Mouse (Mus musculus): ENCODE results near the gene Bcl2. TPM values are rescaled to one million over a fixed set of nuclear protein-coding genes. Genes with fewer than 3 reads are reported as not detected.

The Bcl2 gene
- total and polyA plus RNA-seq, 2 experiments from 2014 or later = 3.3 to 3.6 TPM

DNA sequence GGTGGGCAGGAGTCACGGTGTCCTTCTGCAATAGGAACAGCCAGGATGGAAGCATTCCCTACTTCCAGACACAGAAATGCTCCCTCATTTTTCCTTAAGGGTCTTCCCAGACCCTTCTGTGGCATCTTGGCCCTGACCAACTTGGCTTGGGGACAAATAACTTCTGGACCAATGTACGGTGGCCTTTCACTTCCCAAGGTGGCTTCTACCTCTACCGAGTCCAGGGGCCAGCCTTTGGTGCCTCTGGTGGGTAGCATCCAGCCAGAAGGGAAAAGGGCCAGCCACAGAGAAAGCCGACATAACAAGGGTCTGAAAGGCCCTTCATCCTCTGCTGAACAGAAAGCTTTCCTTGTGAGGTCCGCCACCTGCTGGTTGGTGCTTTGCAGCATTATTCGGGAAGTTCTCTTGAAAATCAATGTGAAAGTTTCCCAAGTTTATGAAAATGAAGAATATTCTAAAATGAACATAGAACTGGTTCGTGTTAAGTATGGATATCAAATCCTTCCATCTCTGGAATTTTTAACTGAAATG lies 3.1 kb upstream of the Bcl2 start:
- H3K4me2 ChIP-seq (ENCODE audit: low read depth, low read length) = no peak overlapping the region
- DNase-seq (ENCODE audit: low spot score) = peak; percentile 67
- TF ChIP-seq EP300 (IDR thresholded peaks at IDR 0.05; ENCODE audit: low read depth) = no peak
- peak; percentile 97 for TF ChIP-seq CTCF (IDR thresholded peaks at IDR 0.05; ENCODE audit: low read depth)
- H3K9me3 ChIP-seq (replicated peaks; ENCODE audit: control insufficient read depth, low read length) = no peaks in the 10 kb centered on the region
- WGBS = 25% methylated on average over 7 of the region's 7 CpGs
- H3K27ac ChIP-seq (ENCODE audit: low read depth) = no peak overlapping the region
- no peak overlapping the region for H3K9ac ChIP-seq (replicated peaks; ENCODE audit: low read depth, low read length)
- 0 out of 2 replicates have a peak, but pooled peaks cover 9% of the 10 kb centered on the region for H3K4me1 ChIP-seq (ENCODE audit: control insufficient read depth, insufficient read depth)
- no peak overlapping the region for H3K4me3 ChIP-seq (ENCODE audit: low read depth, low read length)
- no peaks in the 10 kb centered on the region for H3K36me3 ChIP-seq (replicated peaks; ENCODE audit: control insufficient read depth, insufficient read depth, low read length)
- H3K27me3 ChIP-seq (ENCODE audit: control insufficient read depth, insufficient read depth, low read length) = no peaks in the 10 kb centered on the region
- ATAC-seq (ENCODE audit: insufficient read depth, low read depth) = no peak

DNA sequence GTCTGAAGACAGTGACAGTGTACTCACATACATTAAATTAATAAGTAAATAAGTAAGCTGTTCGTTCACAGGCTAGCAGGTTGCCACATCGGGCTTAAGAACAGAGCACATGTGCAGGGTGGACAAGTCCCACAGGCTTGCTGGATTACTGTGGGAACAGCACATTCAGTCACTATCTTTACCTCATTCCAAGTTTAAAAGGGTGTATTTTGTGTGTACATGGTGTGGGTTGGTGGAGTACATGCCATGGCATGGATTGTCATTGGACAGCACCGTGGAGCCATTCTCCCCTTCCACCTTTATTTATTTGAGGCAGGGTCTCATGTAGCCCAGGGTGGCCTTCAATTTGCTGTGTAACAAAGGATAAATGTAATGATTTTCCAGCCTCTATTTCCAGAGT lies 2.1 kb upstream of the Bcl2 start:
- H3K4me2 ChIP-seq (ENCODE audit: low read depth, low read length) = no peak overlapping the region
- ATAC-seq (ENCODE audit: insufficient read depth, low read depth) = no peak
- no peak overlapping the region for H3K9ac ChIP-seq (replicated peaks; ENCODE audit: low read depth, low read length)
- no peak overlapping the region for H3K27ac ChIP-seq (ENCODE audit: low read depth)
- H3K9me3 ChIP-seq (replicated peaks; ENCODE audit: control insufficient read depth, low read length) = no peaks in the 10 kb centered on the region
- H3K4me1 ChIP-seq (ENCODE audit: control insufficient read depth, insufficient read depth) = peaks cover 9% of the 10 kb centered on the region; the same call in 1 of the 2 replicates
- H3K4me3 ChIP-seq (ENCODE audit: low read depth, low read length) = no peak overlapping the region
- no peaks in the 10 kb centered on the region for H3K36me3 ChIP-seq (replicated peaks; ENCODE audit: control insufficient read depth, insufficient read depth, low read length)
- DNase-seq (ENCODE audit: low spot score) = no peak
- no peak for TF ChIP-seq CTCF (IDR thresholded peaks at IDR 0.05; ENCODE audit: low read depth)
- TF ChIP-seq EP300 (IDR thresholded peaks at IDR 0.05; ENCODE audit: low read depth) = no peak
- no peaks in the 10 kb centered on the region for H3K27me3 ChIP-seq (ENCODE audit: control insufficient read depth, insufficient read depth, low read length)
- 87% methylated on average over 3 of the region's 3 CpGs for WGBS

DNA sequence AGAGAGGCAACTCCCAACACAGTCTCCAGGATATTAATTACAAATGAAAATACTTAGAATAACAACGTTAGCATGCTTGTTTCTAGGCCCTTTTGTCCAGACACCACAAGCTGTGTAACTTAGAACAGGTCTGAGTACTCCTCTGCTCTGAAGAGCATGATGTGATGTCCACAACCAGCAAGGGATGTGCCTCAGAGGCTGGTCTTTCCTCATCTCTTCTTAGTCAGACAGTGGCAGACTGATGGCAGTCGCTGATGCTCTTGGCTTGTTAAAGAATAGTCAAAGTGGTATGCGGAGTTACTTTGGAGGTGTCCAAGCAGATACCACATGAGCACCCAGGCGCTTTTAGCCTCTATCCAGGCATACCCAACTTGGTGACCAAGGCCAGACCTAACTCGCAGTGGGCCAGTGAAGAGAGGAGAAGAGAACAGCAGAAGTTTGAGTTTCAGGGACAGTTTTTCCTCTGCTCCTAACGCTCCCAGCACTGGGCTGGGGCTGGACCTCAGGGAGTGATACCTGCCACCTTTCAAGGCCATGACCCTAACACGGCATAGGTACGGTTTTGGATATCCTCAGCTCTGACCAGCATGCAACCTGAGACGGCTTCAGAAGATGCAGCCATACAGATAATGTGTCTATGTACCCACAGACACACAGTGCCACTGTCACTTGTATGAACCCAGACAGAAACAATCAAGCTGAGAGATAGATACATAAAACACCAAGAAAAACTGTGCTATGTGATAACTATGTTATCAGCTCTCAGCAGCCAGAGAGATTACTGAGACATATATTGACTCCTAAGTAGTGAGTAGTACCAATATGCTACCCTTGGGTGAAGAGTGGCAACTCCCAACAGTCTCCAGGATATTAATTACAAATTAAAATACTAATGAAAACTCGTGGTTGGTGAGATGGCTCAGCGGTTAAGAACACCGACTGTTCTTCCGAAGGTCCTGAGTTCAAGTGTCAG lies 1.3 kb upstream of the Bcl2 start:
- no peak overlapping the region for H3K9ac ChIP-seq (replicated peaks; ENCODE audit: low read depth, low read length)
- 85% methylated on average over 13 of the region's 13 CpGs for WGBS
- no peak for TF ChIP-seq EP300 (IDR thresholded peaks at IDR 0.05; ENCODE audit: low read depth)
- no peak for TF ChIP-seq CTCF (IDR thresholded peaks at IDR 0.05; ENCODE audit: low read depth)
- DNase-seq (ENCODE audit: low spot score) (no peak), ATAC-seq (ENCODE audit: insufficient read depth, low read depth) (no peak)
- H3K4me3 ChIP-seq (ENCODE audit: low read depth, low read length) = no peak overlapping the region
- no peaks in the 10 kb centered on the region for H3K36me3 ChIP-seq (replicated peaks; ENCODE audit: control insufficient read depth, insufficient read depth, low read length)
- no peak overlapping the region for H3K27ac ChIP-seq (ENCODE audit: low read depth)
- no peaks in the 10 kb centered on the region for H3K27me3 ChIP-seq (ENCODE audit: control insufficient read depth, insufficient read depth, low read length)
- no peaks in the 10 kb centered on the region for H3K9me3 ChIP-seq (replicated peaks; ENCODE audit: control insufficient read depth, low read length)
- no peak overlapping the region for H3K4me2 ChIP-seq (ENCODE audit: low read depth, low read length)
- H3K4me1 ChIP-seq (ENCODE audit: control insufficient read depth, insufficient read depth) = peaks cover 9% of the 10 kb centered on the region; the same call in 1 of the 2 replicates

DNA sequence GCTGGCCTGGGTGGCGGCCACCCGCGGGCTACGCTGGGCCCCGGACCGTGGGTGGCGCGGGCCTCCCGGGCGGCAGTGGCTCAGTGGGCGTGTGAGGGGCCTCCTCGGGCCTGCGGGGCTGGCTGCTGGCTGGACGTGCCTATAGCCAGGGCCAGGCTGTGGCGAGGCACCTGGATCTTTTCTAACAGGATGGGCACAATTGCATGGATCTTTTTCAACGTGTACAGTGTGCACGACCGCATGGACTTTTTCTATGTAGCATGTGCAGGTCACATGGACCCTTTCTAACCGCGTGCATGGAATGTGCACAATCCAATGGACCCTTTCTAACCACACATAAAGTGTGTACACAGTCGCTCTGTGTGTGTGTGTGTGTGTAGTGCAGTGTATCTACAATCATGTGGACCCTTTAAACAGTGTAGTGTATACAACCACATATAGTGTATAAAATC lies 482 bp upstream of the Bcl2 start:
- peak overlapping the region; percentile 86 for H3K9ac ChIP-seq (replicated peaks; ENCODE audit: low read depth, low read length)
- H3K4me2 ChIP-seq (ENCODE audit: low read depth, low read length) = peak overlapping the region; percentile 82
- no peaks in the 10 kb centered on the region for H3K9me3 ChIP-seq (replicated peaks; ENCODE audit: control insufficient read depth, low read length)
- peak overlapping the region; percentile 87 for H3K27ac ChIP-seq (ENCODE audit: low read depth)
- 4% methylated on average over 21 of the region's 21 CpGs for WGBS
- TF ChIP-seq CTCF (IDR thresholded peaks at IDR 0.05; ENCODE audit: low read depth) (no peak), EP300 (IDR thresholded peaks at IDR 0.05; ENCODE audit: low read depth) (no peak)
- no peak for DNase-seq (ENCODE audit: low spot score)
- no peaks in the 10 kb centered on the region for H3K27me3 ChIP-seq (ENCODE audit: control insufficient read depth, insufficient read depth, low read length)
- ATAC-seq (ENCODE audit: insufficient read depth, low read depth) = no peak; the same call in 1 of the 2 replicates
- no peaks in the 10 kb centered on the region for H3K36me3 ChIP-seq (replicated peaks; ENCODE audit: control insufficient read depth, insufficient read depth, low read length)
- H3K4me3 ChIP-seq (ENCODE audit: low read depth, low read length) = peak overlapping the region; percentile 94
- peaks cover 9% of the 10 kb centered on the region; the same call in 1 of the 2 replicates for H3K4me1 ChIP-seq (ENCODE audit: control insufficient read depth, insufficient read depth)

GRCm38 (mm10) chr1:106712330-106712729 lies 1.7 kb downstream of the Bcl2 start:
- Histone ChIP-seq H3K27ac (ENCODE audit: low read depth) (no peak overlapping the region), H3K9ac (replicated peaks; ENCODE audit: low read depth, low read length) (peak overlapping the region; percentile 86; the same call in 1 of the 2 replicates), H3K36me3 (replicated peaks; ENCODE audit: control insufficient read depth, insufficient read depth, low read length) (no peaks in the 10 kb centered on the region), H3K4me1 (ENCODE audit: control insufficient read depth, insufficient read depth) (peaks cover 9% of the 10 kb centered on the region; the same call in 1 of the 2 replicates), H3K27me3 (ENCODE audit: control insufficient read depth, insufficient read depth, low read length) (no peaks in the 10 kb centered on the region), H3K9me3 (replicated peaks; ENCODE audit: control insufficient read depth, low read length) (no peaks in the 10 kb centered on the region), H3K4me2 (ENCODE audit: low read depth, low read length) (peak overlapping the region; percentile 82), H3K4me3 (ENCODE audit: low read depth, low read length) (peak overlapping the region; percentile 94)
- no peak for DNase-seq (ENCODE audit: low spot score)
- TF ChIP-seq CTCF (IDR thresholded peaks at IDR 0.05; ENCODE audit: low read depth) (peak; percentile 77), EP300 (IDR thresholded peaks at IDR 0.05; ENCODE audit: low read depth) (no peak)
- 8% methylated on average over 22 of the region's 22 CpGs for WGBS
- 0 out of 2 replicates have a peak, but pooled peaks have one; percentile 20 for ATAC-seq (ENCODE audit: insufficient read depth, low read depth)

Data from heart, postnatal 0 days (tissue).